12 mouse cellular contexts compared by ENCODE assay signal in the genomic region with DNA sequence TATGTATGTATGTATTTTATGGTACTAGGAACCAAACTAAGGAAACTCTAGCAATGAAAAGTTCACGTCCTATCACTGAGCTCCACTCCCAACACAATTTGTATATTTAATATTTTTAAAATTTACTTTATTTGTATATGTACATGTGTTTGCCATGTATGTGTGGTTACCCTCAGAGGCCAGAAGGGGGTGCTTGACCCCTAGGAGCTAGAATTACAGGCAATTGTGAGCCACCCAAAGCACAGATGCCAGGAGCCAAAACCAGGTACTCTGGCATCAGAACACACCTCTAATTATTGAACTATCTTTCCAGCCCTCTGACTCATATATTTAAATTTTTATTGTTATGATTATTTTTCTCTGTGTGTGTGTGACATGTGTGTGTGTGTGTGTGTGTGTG.
DNase-seq lines count a peak whose midpoint lies in the region; ATAC-seq and TF ChIP-seq lines count a peak whose summit lies in the region.
"Had no signal": no experiment of that assay in that cellular context is flagged by ENCODE, and none has a peak within 500 bp of the region (broad histone marks: within the 10 kb centered on the region; RNA-seq: fewer than 3 reads in every experiment).

No protein-coding gene starts in this region.

- peak; percentile 8 to 9 for DNase-seq in cerebellum, postnatal 36 days
- no peak for DNase-seq in cerebellum, adult 9-10 months
- no peak for DNase-seq in layer of hippocampus, adult 2 months (ENCODE audit: low spot score in 2 of 2)
- no peak for DNase-seq in layer of hippocampus, adult 18-20 months (ENCODE audit: low spot score in 2 of 2)
- peak; percentile 23 for DNase-seq in embryonic facial prominence, embryonic 10.5 days (ENCODE audit: low spot score)
- DNase-seq: thymus, postnatal 36 days had no signal

- H3K4me3 ChIP-seq in layer of hippocampus, adult 2 months, result no peak overlapping the region
- no peak overlapping the region for H3K4me3 ChIP-seq in ES-Bruce4 (ENCODE audit: low read depth, low read length)
- no peak overlapping the region for H3K4me3 ChIP-seq in embryonic facial prominence, embryonic 10.5 days
- H3K4me3 ChIP-seq in forebrain, embryonic 15.5 days, result no peak overlapping the region
- H3K4me3 ChIP-seq: limb, embryonic 10.5 days had no signal

- no peak for TF ChIP-seq EP300 in ES-Bruce4 (IDR thresholded peaks at IDR 0.05; ENCODE audit: insufficient read depth, low read depth, low read length)

- no peak overlapping the region for H3K4me2 ChIP-seq in forebrain, embryonic 15.5 days (replicated peaks)
- H3K4me2 ChIP-seq: heart, embryonic 11.5 days had no signal

- H3K27ac ChIP-seq in layer of hippocampus, adult 2 months, result no peak overlapping the region
- H3K27ac ChIP-seq in ES-Bruce4 (ENCODE audit: insufficient read depth, low read length), result no peak overlapping the region
- no peak overlapping the region for H3K27ac ChIP-seq in embryonic facial prominence, embryonic 10.5 days (replicated peaks)
- H3K27ac ChIP-seq in forebrain, embryonic 15.5 days (replicated peaks), result no peak overlapping the region
- H3K27ac ChIP-seq: limb, embryonic 10.5 days; macrophage had no signal

- no peaks in the 10 kb centered on the region for H3K27me3 ChIP-seq in ES-Bruce4 (ENCODE audit: control insufficient read depth, insufficient read depth, low read length, poor library complexity, severe bottlenecking)
- peaks cover 16% of the 10 kb centered on the region; the same call in 1 of the 2 replicates for H3K27me3 ChIP-seq in embryonic facial prominence, embryonic 10.5 days (replicated peaks; ENCODE audit: low read depth, poor library complexity, severe bottlenecking)
- H3K27me3 ChIP-seq in forebrain, embryonic 15.5 days, result no peaks in the 10 kb centered on the region

- H3K36me3 ChIP-seq in ES-Bruce4 (ENCODE audit: control insufficient read depth, insufficient read depth, low read length, poor library complexity, severe bottlenecking), result no peaks in the 10 kb centered on the region
- H3K36me3 ChIP-seq in embryonic facial prominence, embryonic 10.5 days (replicated peaks), result no peaks in the 10 kb centered on the region
- no peaks in the 10 kb centered on the region for H3K36me3 ChIP-seq in forebrain, embryonic 15.5 days
- H3K36me3 ChIP-seq: limb, embryonic 10.5 days had no signal

- TF ChIP-seq CTCF in layer of hippocampus, adult 2 months (conservative IDR thresholded peaks at IDR 0.05), result peak; percentile 57
- peak; percentile 41 for TF ChIP-seq CTCF in ES-Bruce4 (IDR thresholded peaks at IDR 0.05; ENCODE audit: low read depth, low read length)

- H3K4me1 ChIP-seq in ES-Bruce4 (ENCODE audit: control insufficient read depth, insufficient read depth, low read length), result no peaks in the 10 kb centered on the region
- 0 out of 2 replicates have a peak, but pooled peaks cover 8% of the 10 kb centered on the region for H3K4me1 ChIP-seq in embryonic facial prominence, embryonic 10.5 days
- H3K4me1 ChIP-seq in forebrain, embryonic 15.5 days, result no peaks in the 10 kb centered on the region
- H3K4me1 ChIP-seq: limb, embryonic 10.5 days had no signal

- TF ChIP-seq POLR2A in ES-Bruce4 (IDR thresholded peaks at IDR 0.05; ENCODE audit: insufficient read depth, low read length), result no peak

- ATAC-seq in granulocyte monocyte progenitor cell, adult 5-6 weeks (replicated peaks; ENCODE audit: poor library complexity, severe bottlenecking), result no peak
- ATAC-seq in forebrain, embryonic 15.5 days (replicated peaks), result no peak

- H3K9ac ChIP-seq in ES-Bruce4 (ENCODE audit: low read depth, poor library complexity, severe bottlenecking), result no peak overlapping the region
- H3K9ac ChIP-seq in forebrain, embryonic 15.5 days (replicated peaks), result no peak overlapping the region

- no peaks in the 10 kb centered on the region for H3K9me3 ChIP-seq in ES-Bruce4 (replicated peaks; ENCODE audit: control insufficient read depth, insufficient read depth, low read length, poor library complexity, severe bottlenecking)
- no peaks in the 10 kb centered on the region for H3K9me3 ChIP-seq in embryonic facial prominence, embryonic 10.5 days
- no peaks in the 10 kb centered on the region for H3K9me3 ChIP-seq in forebrain, embryonic 15.5 days
- H3K9me3 ChIP-seq: limb, embryonic 10.5 days had no signal

- 75% methylated on average over 1 of the region's 1 CpGs for WGBS in embryonic facial prominence, embryonic 10.5 days
- WGBS in forebrain, embryonic 15.5 days, result 78% methylated on average over 1 of the region's 1 CpGs

Comparison
In these comparisons a context has a peak if more than half of its experiments do, and no peak if none do; other contexts are left out.
1. DNase-seq: peak in cerebellum, postnatal 36 days (2 of 2) and embryonic facial prominence, embryonic 10.5 days (single experiment); none in cerebellum, adult 9-10 months (single experiment), layer of hippocampus, adult 2 months (0 of 2) and layer of hippocampus, adult 18-20 months (0 of 2).